Mouse (Mus musculus) neural tube, embryonic 14.5 days (tissue): ENCODE results near the gene Rbm24. TPM values are rescaled to one million over a fixed set of nuclear protein-coding genes. Genes with fewer than 3 reads are reported as not detected.

Experiments
- ATAC-seq: fragments of 200-750 bp; cut with Nextera tagmentation; 2 replicates; pipeline ENCODE4 v1.8.0; 2017; ENCODE audit warnings: low read depth, mild to moderate bottlenecking, moderate TSS enrichment, moderate library complexity
- H3K27ac ChIP-seq: fragments of 300-500 bp; sonication (generic); 2 replicates; pipeline ENCODE4 v1.5.1; 2014; ENCODE audit warnings: low read depth, mild to moderate bottlenecking, control low read depth, low read length, moderate library complexity, mixed read lengths
- H3K27me3 ChIP-seq: fragments of 300-500 bp; sonication (generic); 2 replicates; pipeline ENCODE4 v1.6.1; 2014; ENCODE audit warnings: low read length; ENCODE audit not compliant: control insufficient read depth, insufficient read depth
- H3K36me3 ChIP-seq: fragments of 300-500 bp; sonication (generic); 2 replicates; pipeline ENCODE4 v1.6.1; 2014; ENCODE audit warnings: low read length, mixed read lengths; ENCODE audit not compliant: control insufficient read depth, insufficient read depth
- H3K4me1 ChIP-seq: fragments of 300-500 bp; sonication (generic); 2 replicates; pipeline ENCODE4 v1.6.1; 2014; ENCODE audit warnings: low read length; ENCODE audit not compliant: control insufficient read depth, insufficient read depth
- H3K4me2 ChIP-seq: fragments of 300-500 bp; sonication (generic); 2 replicates; pipeline ENCODE4 v1.6.1; 2014; ENCODE audit warnings: mild to moderate bottlenecking, low read depth, low read length, control low read depth
- H3K4me3 ChIP-seq: fragments of 300-500 bp; sonication (generic); 2 replicates; pipeline ENCODE4 v1.5.1; 2014; ENCODE audit warnings: low read depth, low read length, control low read depth, mixed read lengths
- H3K9ac ChIP-seq: fragments of 300-500 bp; sonication (generic); replicated peaks from 2 replicates; pipeline ENCODE4 v1.6.1; 2014; ENCODE audit warnings: low read depth, mild to moderate bottlenecking, control low read depth, low read length, mixed read lengths
- H3K9me3 ChIP-seq: fragments of 300-500 bp; sonication (generic); 2 replicates; pipeline ENCODE4 v1.6.1; 2016; ENCODE audit warnings: low read length; ENCODE audit not compliant: control insufficient read depth
- WGBS: fragments of 180-500 bp; shearing (Covaris S2); extraction: QIAGEN DNeasy Blood & Tissue Kit; methylation state at CpG from one replicate; pipeline ENCODE4 v1.1.7; 2014; 5-methylcytosine and 5-hydroxymethylcytosine counted together
- polyA plus RNA-seq: library from polyadenylated mRNA; unstranded; fragments of >200 nt; fragmentation: Nextera tagmentation; extraction: Ambion mirVana; gene quantifications from 2 replicates; pipeline ENCODE4 v1.2.1, GENCODE M21; 2014

Rbm24 gene
- polyA plus RNA-seq, 1 experiment from 2014 or later: 3.5 TPM

- Histone ChIP-seq H3K4me1 (no peaks in the 10 kb centered on the region), H3K9ac (no peak overlapping the region), H3K9me3 (no peaks in the 10 kb centered on the region), H3K27me3 (no peaks in the 10 kb centered on the region), H3K27ac (no peak overlapping the region), H3K36me3 (no peaks in the 10 kb centered on the region), H3K4me2 (no peak overlapping the region), H3K4me3 (no peak overlapping the region)
- ATAC-seq: no peak
- 87% methylated on average over 7 of the region's 7 CpGs for WGBS
These were observed 32.4 kb downstream of the Rbm24 start for GRCm38 (mm10) chr13:46450623-46451022.

- Histone ChIP-seq H3K27me3 (no peaks in the 10 kb centered on the region), H3K27ac (no peak overlapping the region), H3K9me3 (no peaks in the 10 kb centered on the region), H3K4me3 (no peak overlapping the region), H3K36me3 (no peaks in the 10 kb centered on the region), H3K4me1 (no peaks in the 10 kb centered on the region), H3K4me2 (no peak overlapping the region), H3K9ac (no peak overlapping the region)
- no peak for ATAC-seq
- 74% methylated on average over 3 of the region's 3 CpGs for WGBS
These were observed 33.3 kb downstream of the Rbm24 start for GRCm38 (mm10) chr13:46451548-46451947.

GRCm38 (mm10) chr13:46459546-46459945, 41.3 kb downstream of the Rbm24 start:
- Histone ChIP-seq H3K4me1 (no peaks in the 10 kb centered on the region), H3K27me3 (no peaks in the 10 kb centered on the region), H3K9ac (no peak overlapping the region), H3K4me3 (no peak overlapping the region), H3K9me3 (no peaks in the 10 kb centered on the region), H3K4me2 (no peak overlapping the region), H3K36me3 (no peaks in the 10 kb centered on the region), H3K27ac (no peak overlapping the region)
- 37% methylated on average over 10 of the region's 10 CpGs for WGBS
- ATAC-seq: peak; percentile 54; the same call in 1 of the 2 replicates

- Histone ChIP-seq H3K36me3 (no peaks in the 10 kb centered on the region), H3K4me2 (no peak overlapping the region), H3K9me3 (no peaks in the 10 kb centered on the region), H3K9ac (no peak overlapping the region), H3K4me3 (no peak overlapping the region), H3K27ac (no peak overlapping the region), H3K4me1 (no peaks in the 10 kb centered on the region), H3K27me3 (no peaks in the 10 kb centered on the region)
- ATAC-seq: no peak
- WGBS: 87% methylated on average over 4 of the region's 4 CpGs
These were observed 44.0 kb downstream of the Rbm24 start for GRCm38 (mm10) chr13:46462280-46462679.

- Histone ChIP-seq H3K4me2 (no peak overlapping the region), H3K4me1 (no peaks in the 10 kb centered on the region), H3K36me3 (no peaks in the 10 kb centered on the region), H3K9ac (no peak overlapping the region), H3K27me3 (no peaks in the 10 kb centered on the region), H3K27ac (no peak overlapping the region), H3K9me3 (no peaks in the 10 kb centered on the region), H3K4me3 (no peak overlapping the region)
- WGBS: 73% methylated on average over 3 of the region's 3 CpGs
- no peak for ATAC-seq
These were observed 45.5 kb downstream of the Rbm24 start for GRCm38 (mm10) chr13:46463764-46464163.

GRCm38 (mm10) chr13:46468251-46468650, 50.0 kb downstream of the Rbm24 start:
- ATAC-seq: no peak
- H3K27me3 ChIP-seq: no peaks in the 10 kb centered on the region
- H3K9me3 ChIP-seq: no peaks in the 10 kb centered on the region
- H3K36me3 ChIP-seq: no peaks in the 10 kb centered on the region
- H3K9ac ChIP-seq: no peak overlapping the region
- no peak overlapping the region for H3K27ac ChIP-seq
- H3K4me3 ChIP-seq: no peak overlapping the region
- no peaks in the 10 kb centered on the region for H3K4me1 ChIP-seq
- H3K4me2 ChIP-seq: no peak overlapping the region
- WGBS: 70% methylated on average over 8 of the region's 8 CpGs

GRCm38 (mm10) chr13:46469536-46469935, 51.3 kb downstream of the Rbm24 start:
- Histone ChIP-seq H3K9ac (no peak overlapping the region), H3K36me3 (no peaks in the 10 kb centered on the region), H3K27ac (no peak overlapping the region), H3K4me3 (no peak overlapping the region), H3K4me2 (no peak overlapping the region), H3K27me3 (no peaks in the 10 kb centered on the region), H3K9me3 (no peaks in the 10 kb centered on the region), H3K4me1 (no peaks in the 10 kb centered on the region)
- WGBS: 93% methylated on average over 2 of the region's 2 CpGs
- no peak for ATAC-seq

Other genes starting within 250 kb of the Rbm24 start
- gene Stmnd1, start 144.7 kb upstream of the Rbm24 start, polyA plus RNA-seq: not detected in 2 replicates
- gene Cap2, start 83.4 kb downstream of the Rbm24 start, polyA plus RNA-seq: 5.7 TPM in 2 replicates